Mouse (Mus musculus): Measurements from ENCODE around the gene Jak2. TPM values are rescaled to one million over a fixed set of nuclear protein-coding genes. Genes with fewer than 3 reads are reported as not detected.

Jak2 gene
- total and polyA plus RNA-seq, 3 experiments = 26.4 to 78.6 (median 30.2) TPM

GRCm38 (mm10) chr19:29326822-29327552 is 75.4 kb downstream of the Jak2 start:
- Histone ChIP-seq H3K4me3 (ENCODE audit: control insufficient read depth in 1 of 2, insufficient read depth in 1 of 2, low read depth in 2 of 2, low read length in 2 of 2) (peak overlapping the region; percentile 39 to 61), H3K27ac (ENCODE audit: control insufficient read depth, low read depth, low read length) (0 out of 2 replicates have a peak overlapping the region, but pooled peaks have one; percentile 0), H3K36me3 (ENCODE audit: control insufficient read depth in 1 of 2, insufficient read depth in 2 of 2, low read length in 2 of 2) (peaks cover 0 to 5% of the 10 kb centered on the region in 2 experiments; a peak in 1 of 4 replicates), H3K79me2 (ENCODE audit: control insufficient read depth, insufficient read depth, low read length, poor library complexity) (no peaks in the 10 kb centered on the region), H3K9ac (ENCODE audit: control insufficient read depth, low read depth, low read length, poor library complexity, severe bottlenecking) (peak overlapping the region; percentile 38), H3K4me1 (ENCODE audit: control insufficient read depth in 1 of 2, insufficient read depth in 2 of 2, low read length in 2 of 2) (peaks cover 6 to 12% of the 10 kb centered on the region in 2 experiments), H3K9me3 (replicated peaks; ENCODE audit: insufficient read depth, low read length) (no peaks in the 10 kb centered on the region), H3K27me3 (ENCODE audit: control insufficient read depth in 1 of 2, insufficient read depth in 2 of 2, low read length in 2 of 2) (peaks cover 12 to 13% of the 10 kb centered on the region in 2 experiments)
- peak; percentile 59; the same call in 1 of the 2 replicates for TF ChIP-seq ZNF384 (IDR thresholded peaks at IDR 0.05; ENCODE audit: low read depth, low read length)
- no peak for TF ChIP-seq MAZ (IDR thresholded peaks at IDR 0.05; ENCODE audit: low read depth, low read length)
- TF ChIP-seq BHLHE40 (IDR thresholded peaks at IDR 0.05; ENCODE audit: borderline replicate concordance, low read depth, low read length) = peak; percentile 69; the same call in 1 of the 2 replicates
- TF ChIP-seq CHD1 (IDR thresholded peaks at IDR 0.05; ENCODE audit: low read depth, low read length) = no peak
- peak; percentile 72; the same call in 1 of the 2 replicates for TF ChIP-seq MXI1 (IDR thresholded peaks at IDR 0.05; ENCODE audit: low read depth, low read length)
- TF ChIP-seq RCOR1 (IDR thresholded peaks at IDR 0.05; ENCODE audit: low read depth, low read length) = no peak
- TF ChIP-seq SIN3A (IDR thresholded peaks at IDR 0.05; ENCODE audit: low read length) = peak; percentile 29; the same call in 1 of the 2 replicates
- no peak for TF ChIP-seq UBTF (IDR thresholded peaks at IDR 0.05; ENCODE audit: borderline replicate concordance, insufficient read depth, low read depth, low read length)
- peak; percentile 36 for TF ChIP-seq RAD21 (IDR thresholded peaks at IDR 0.05; ENCODE audit: low read depth, low read length)
- TF ChIP-seq TBP (IDR thresholded peaks at IDR 0.05; ENCODE audit: low read depth, low read length) = peak; percentile 71
- TF ChIP-seq SMC3 (IDR thresholded peaks at IDR 0.05; ENCODE audit: low read depth, low read length) = peak; percentile 50
- peak; percentile 46 for TF ChIP-seq GATA1 (IDR thresholded peaks at IDR 0.05; ENCODE audit: low read depth, low read length)
- TF ChIP-seq ETS1 (IDR thresholded peaks at IDR 0.05; ENCODE audit: low read depth, low read length) = peak; percentile 35; the same call in 1 of the 2 replicates
- TF ChIP-seq CTCF (IDR thresholded peaks at IDR 0.05 in 2 of 3, conservative IDR thresholded peaks at IDR 0.05 in 1 of 3; ENCODE audit: control insufficient read depth in 1 of 3, insufficient read depth in 1 of 3, low read depth in 2 of 3, low read length in 3 of 3, poor library complexity in 1 of 3, severe bottlenecking in 1 of 3) = peak in 2 of 3 experiments; percentile 21 to 50; a peak in 3 of 6 replicates
- DNase-seq (ENCODE audit: low read depth, low spot score) = peak; percentile 92

GRCm38 (mm10) chr19:29334068-29334745 is 82.6 kb downstream of the Jak2 start, which contains the start of gene Rln1:
Rln1 (minus strand) TSS chr19:29334670.
- H3K9ac ChIP-seq (ENCODE audit: control insufficient read depth, low read depth, low read length, poor library complexity, severe bottlenecking) = no peak within 1 kb of the TSS
- H3K27ac ChIP-seq (ENCODE audit: control insufficient read depth, low read depth, low read length) = no peak within 1 kb of the TSS
- no peak within 1 kb of the TSS for H3K4me3 ChIP-seq (ENCODE audit: control insufficient read depth in 1 of 2, insufficient read depth in 1 of 2, low read depth in 2 of 2, low read length in 2 of 2)
- no peak for DNase-seq (ENCODE audit: low read depth, low spot score)
- TF ChIP-seq ELF1 (IDR thresholded peaks at IDR 0.05; ENCODE audit: low read depth, low read length) (no peak), CHD1 (IDR thresholded peaks at IDR 0.05; ENCODE audit: low read depth, low read length) (no peak), MAZ (IDR thresholded peaks at IDR 0.05; ENCODE audit: low read depth, low read length) (no peak), ZNF384 (IDR thresholded peaks at IDR 0.05; ENCODE audit: low read depth, low read length) (no peak), USF2 (IDR thresholded peaks at IDR 0.05; ENCODE audit: borderline replicate concordance in 1 of 2, insufficient read depth in 1 of 2, low read depth in 1 of 2, low read length in 2 of 2) (no peak), E2F4 (IDR thresholded peaks at IDR 0.05; ENCODE audit: borderline replicate concordance, low read depth, low read length) (no peak)
- no peaks in the 10 kb centered on the region for H3K4me1 ChIP-seq (ENCODE audit: control insufficient read depth in 1 of 2, insufficient read depth in 2 of 2, low read length in 2 of 2)
- no peaks in the 10 kb centered on the region for H3K79me2 ChIP-seq (ENCODE audit: control insufficient read depth, insufficient read depth, low read length, poor library complexity)
- no peaks in the 10 kb centered on the region for H3K9me3 ChIP-seq (replicated peaks; ENCODE audit: insufficient read depth, low read length)
- H3K27me3 ChIP-seq (ENCODE audit: control insufficient read depth in 1 of 2, insufficient read depth in 2 of 2, low read length in 2 of 2) = peaks cover 37 to 55% of the 10 kb centered on the region in 2 experiments
- no peaks in the 10 kb centered on the region for H3K36me3 ChIP-seq (ENCODE audit: control insufficient read depth in 1 of 2, insufficient read depth in 2 of 2, low read length in 2 of 2)

Data from MEL (cell line).